Comparison of ENCODE assay signal across 11 mouse cellular contexts in genomic region chr10:117557666-117558065, GRCm38 (mm10).
"Had no signal": no experiment of that assay in that cellular context is flagged by ENCODE, and none has a peak within 500 bp of the region (broad histone marks: within the 10 kb centered on the region; RNA-seq: fewer than 3 reads in every experiment).

No protein-coding gene starts in this region.

- DNase-seq: left cerebral cortex, postnatal 4 days; liver; liver, embryonic 13.5 days; liver, postnatal 0 days; lung, adult 2 months; lung, embryonic 14.5 days; lung, postnatal 10 days; lung, postnatal 14 days; lung, postnatal 36 days; lung, postnatal 4 days; midbrain, embryonic 14.5 days had no signal
